Mouse (Mus musculus) cerebellum, adult 18-20 months (tissue): ENCODE measurements around the gene Trpv2.

Experiments
- DNase-seq, 2 experiments: peaks; one replicate each; pipeline ENCODE4 v3.0.0; 2021

Gene Trpv2

GRCm38 (mm10) chr11:62604123-62604706 is 29.9 kb downstream of the Trpv2 start:
- no peak for DNase-seq

GRCm38 (mm10) chr11:62604886-62605618 is 30.8 kb downstream of the Trpv2 start:
- no peak for DNase-seq

GRCm38 (mm10) chr11:62605619-62606298 is 31.5 kb downstream of the Trpv2 start:
- no peak for DNase-seq

- no peak for DNase-seq
These were observed 32.2 kb downstream of the Trpv2 start for GRCm38 (mm10) chr11:62606299-62607169.

- no peak for DNase-seq
These were observed 33.1 kb downstream of the Trpv2 start for GRCm38 (mm10) chr11:62607170-62607951.

- no peak for DNase-seq
These were observed 33.6 kb downstream of the Trpv2 start for GRCm38 (mm10) chr11:62607952-62608201.

- no peak for DNase-seq
These were observed 34.8 kb downstream of the Trpv2 start for GRCm38 (mm10) chr11:62608826-62609675.

- DNase-seq = no peak
These were observed 36.0 kb downstream of the Trpv2 start for GRCm38 (mm10) chr11:62610304-62610703.

GRCm38 (mm10) chr11:62612604-62613003 is 38.3 kb downstream of the Trpv2 start:
- DNase-seq = no peak

GRCm38 (mm10) chr11:62613657-62614365 is 39.5 kb downstream of the Trpv2 start:
- DNase-seq = peak; percentile 92 to 93

- DNase-seq = peak in 1 of 2 experiments; percentile 40
These were observed 40.7 kb downstream of the Trpv2 start for GRCm38 (mm10) chr11:62614876-62615410.

- no peak for DNase-seq
These were observed 41.2 kb downstream of the Trpv2 start for GRCm38 (mm10) chr11:62615456-62615855.

GRCm38 (mm10) chr11:62621079-62621478 is 46.8 kb downstream of the Trpv2 start:
- no peak for DNase-seq

GRCm38 (mm10) chr11:62621586-62622283 is 47.4 kb downstream of the Trpv2 start:
- DNase-seq = no peak

- no peak for DNase-seq
These were observed 48.6 kb downstream of the Trpv2 start for GRCm38 (mm10) chr11:62622850-62623249.

GRCm38 (mm10) chr11:62624341-62625291 is 50.3 kb downstream of the Trpv2 start:
- no peak for DNase-seq

- DNase-seq = no peak
These were observed 55.3 kb downstream of the Trpv2 start for GRCm38 (mm10) chr11:62629352-62630224.
